Mouse (Mus musculus): ENCODE measurements around the gene Slc27a1.

- TF ChIP-seq EP300 (IDR thresholded peaks at IDR 0.05; ENCODE audit: insufficient read depth, low read depth, low read length), result no peak
- no peak for TF ChIP-seq CTCF (IDR thresholded peaks at IDR 0.05; ENCODE audit: low read depth, low read length)
- no peak for TF ChIP-seq POLR2A (IDR thresholded peaks at IDR 0.05; ENCODE audit: insufficient read depth, low read length)
These were observed 259 bp downstream of the Slc27a1 start for GRCm38 (mm10) chr8:71568941-71569340.
